Comparison of ENCODE assay signal across 10 mouse cellular contexts in the genomic region with DNA sequence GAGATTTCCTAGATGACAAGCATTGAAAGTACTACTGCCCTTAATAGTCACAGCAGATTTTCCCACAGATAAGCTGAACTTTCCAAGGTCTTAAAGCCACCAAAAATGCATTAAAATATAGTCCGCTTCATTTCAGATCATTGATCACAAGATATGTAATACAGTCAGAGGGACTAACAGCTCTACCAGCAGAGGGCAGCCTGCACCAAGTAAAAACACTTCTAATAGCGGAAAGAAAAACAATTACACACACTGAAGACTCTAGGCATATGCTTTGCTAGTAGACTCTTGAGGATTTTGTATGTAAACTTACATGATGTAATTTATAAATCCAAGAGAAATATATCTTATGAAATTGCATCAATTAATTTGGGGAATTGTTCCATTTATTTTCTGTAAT. TPM values are rescaled to one million over a fixed set of nuclear protein-coding genes. Genes with fewer than 3 reads are reported as not detected.
DNase-seq lines count a peak whose midpoint lies in the region; ATAC-seq and TF ChIP-seq lines count a peak whose summit lies in the region.
"Had no signal": no experiment of that assay in that cellular context is flagged by ENCODE, and none has a peak within 500 bp of the region (broad histone marks: within the 10 kb centered on the region; RNA-seq: fewer than 3 reads in every experiment).

No protein-coding gene starts in this region.

- peak; percentile 65 for TF ChIP-seq CTCF in forebrain, postnatal 0 days (IDR thresholded peaks at IDR 0.05; ENCODE audit: low read depth)
- TF ChIP-seq CTCF in thymus, adult 2 months (IDR thresholded peaks at IDR 0.05; ENCODE audit: borderline replicate concordance, control insufficient read depth, extremely low read depth, insufficient read depth, low read length, poor library complexity): no peak

- WGBS in forebrain, postnatal 0 days: 70% methylated on average over 2 of the region's 2 CpGs
- WGBS in forebrain, embryonic 12.5 days: 73% methylated on average over 2 of the region's 2 CpGs
- WGBS in thymus, adult 2 months: 96% methylated on average over 2 of the region's 2 CpGs

- no peaks in the 10 kb centered on the region for H3K27me3 ChIP-seq in forebrain, postnatal 0 days (ENCODE audit: insufficient read depth, low read length)
- no peaks in the 10 kb centered on the region for H3K27me3 ChIP-seq in forebrain, embryonic 12.5 days
- H3K27me3 ChIP-seq in thymus, adult 2 months (ENCODE audit: control insufficient read depth, insufficient read depth, low read length): no peaks in the 10 kb centered on the region
- H3K27me3 ChIP-seq: heart, embryonic 13.5 days had no signal

- no peak for ATAC-seq in forebrain, postnatal 0 days
- no peak for ATAC-seq in forebrain, embryonic 12.5 days (ENCODE audit: low FRiP score)
- peak; percentile 50; the same call in 1 of the 2 replicates for ATAC-seq in common myeloid progenitor, adult 5-6 weeks (replicated peaks; ENCODE audit: low read depth, poor library complexity, severe bottlenecking)

- no peak overlapping the region for H3K4me2 ChIP-seq in forebrain, postnatal 0 days (ENCODE audit: low read depth)
- H3K4me2 ChIP-seq in forebrain, embryonic 12.5 days: no peak overlapping the region
- H3K4me2 ChIP-seq: heart, embryonic 13.5 days had no signal

- H3K27ac ChIP-seq in forebrain, postnatal 0 days (ENCODE audit: low read depth, low read length): no peak overlapping the region
- H3K27ac ChIP-seq in forebrain, embryonic 12.5 days: no peak overlapping the region
- no peak overlapping the region for H3K27ac ChIP-seq in thymus, adult 2 months (ENCODE audit: control insufficient read depth, insufficient read depth, low read length)
- H3K27ac ChIP-seq: heart, embryonic 13.5 days; macrophage had no signal

- H3K36me3 ChIP-seq in forebrain, postnatal 0 days (ENCODE audit: insufficient read depth): peaks cover 32% of the 10 kb centered on the region
- peaks cover 50% of the 10 kb centered on the region for H3K36me3 ChIP-seq in forebrain, embryonic 12.5 days (replicated peaks)
- peaks cover 38% of the 10 kb centered on the region for H3K36me3 ChIP-seq in thymus, adult 2 months (ENCODE audit: control insufficient read depth, insufficient read depth, low read length)

- DNase-seq in forebrain, postnatal 0 days: peak; percentile 14
- peak; percentile 26 for DNase-seq in thymus, adult 2 months
- DNase-seq in thymus, adult 18-20 months: no peak
- DNase-seq in kidney, adult 9 months: peak; percentile 56
- peak; percentile 32 for DNase-seq in lung, postnatal 25 days (ENCODE audit: low spot score)
- DNase-seq in ovary, adult 18-20 months (ENCODE audit: low spot score): no peak

- TF ChIP-seq POLR2A in thymus, adult 2 months (IDR thresholded peaks at IDR 0.05; ENCODE audit: control insufficient read depth, extremely low read depth, insufficient read depth, low read length, poor library complexity): no peak

- H3K4me1 ChIP-seq in forebrain, postnatal 0 days (ENCODE audit: insufficient read depth): no peaks in the 10 kb centered on the region
- no peaks in the 10 kb centered on the region for H3K4me1 ChIP-seq in forebrain, embryonic 12.5 days
- no peaks in the 10 kb centered on the region for H3K4me1 ChIP-seq in thymus, adult 2 months (replicated peaks; ENCODE audit: control insufficient read depth, insufficient read depth, low read length)
- H3K4me1 ChIP-seq: heart, embryonic 13.5 days had no signal

- no peak overlapping the region for H3K9ac ChIP-seq in forebrain, postnatal 0 days
- H3K9ac ChIP-seq in forebrain, embryonic 12.5 days: no peak overlapping the region
- H3K9ac ChIP-seq: heart, embryonic 13.5 days had no signal

- no peak overlapping the region for H3K4me3 ChIP-seq in forebrain, postnatal 0 days (ENCODE audit: low read depth, low read length)
- H3K4me3 ChIP-seq in forebrain, embryonic 12.5 days (replicated peaks): no peak overlapping the region
- H3K4me3 ChIP-seq in thymus, adult 2 months (ENCODE audit: control insufficient read depth, insufficient read depth, low read length): no peak overlapping the region
- H3K4me3 ChIP-seq: heart, embryonic 13.5 days had no signal

- H3K9me3 ChIP-seq in forebrain, postnatal 0 days (ENCODE audit: low read length): no peaks in the 10 kb centered on the region
- no peaks in the 10 kb centered on the region for H3K9me3 ChIP-seq in forebrain, embryonic 12.5 days
- H3K9me3 ChIP-seq: heart, embryonic 13.5 days had no signal

RNA-seq across cellular contexts. Expression of a gene that starts 45.6 kb away (rescaled TPM):
- 32.2 and 39.1 TPM in 2 replicates for total RNA-seq in forebrain, postnatal 0 days (2014; rRNA removed)
- polyA plus RNA-seq in forebrain, postnatal 0 days (2015; fragmentation: Nextera tagmentation; extraction: Ambion mirVana): 49.0 and 52.3 TPM in 2 replicates
- 77.5 and 84.2 TPM in 2 replicates for polyA plus RNA-seq in forebrain, embryonic 12.5 days (2016; fragmentation: Nextera tagmentation; extraction: Ambion mirVana)
- 40.2 and 53.1 TPM in 2 replicates for polyA plus RNA-seq in thymus, adult 2 months (2012; rRNA removed)
- 103 and 104 TPM in 2 replicates for total RNA-seq in common myeloid progenitor, adult 5-6 weeks (2017)

RNA-seq across cellular contexts. Expression of a gene that starts 51.1 kb away (rescaled TPM):
- 0.71 and 0.77 TPM in 2 replicates for total RNA-seq in forebrain, postnatal 0 days (2014; rRNA removed)
- 0.15 and 0.27 TPM in 2 replicates for polyA plus RNA-seq in forebrain, postnatal 0 days (2015; fragmentation: Nextera tagmentation; extraction: Ambion mirVana)
- polyA plus RNA-seq in forebrain, embryonic 12.5 days (2016; fragmentation: Nextera tagmentation; extraction: Ambion mirVana): 0.29 and 0.32 TPM in 2 replicates
- polyA plus RNA-seq in thymus, adult 2 months (2012; rRNA removed): 0.74 and 1.0 TPM in 2 replicates
- total RNA-seq in common myeloid progenitor, adult 5-6 weeks (2017): 0.05 TPM in 1 of 2 replicates, not detected in the other

Comparison
In these comparisons a context has a peak if more than half of its experiments do, and no peak if none do; other contexts are left out.
1. DNase-seq: peak in forebrain, postnatal 0 days (single experiment), thymus, adult 2 months (single experiment), kidney, adult 9 months (single experiment) and lung, postnatal 25 days (single experiment); none in thymus, adult 18-20 months (0 of 2) and ovary, adult 18-20 months (single experiment).